Mouse (Mus musculus) embryonic facial prominence, embryonic 15.5 days (tissue): ENCODE data around the gene Ephx3. TPM values are rescaled to one million over a fixed set of nuclear protein-coding genes. Genes with fewer than 3 reads are reported as not detected.
A peak's percentile ranks its signal among the peaks of the same experiment; 100 is the strongest.
"Not testable (repeated sequence)": the region's sequence is repeated elsewhere in the genome, so short reads cannot be mapped to it uniquely, and the experiment has no call there.

ENCODE experiments used
- ATAC-seq: fragments of 200-750 bp; cut with Nextera tagmentation; 2 replicates; pipeline ENCODE4 v1.8.0; 2017; ENCODE audit warnings: low read depth, moderate TSS enrichment; ENCODE audit not compliant: insufficient number of reproducible peaks, low FRiP score, low TSS enrichment
- H3K27ac ChIP-seq: fragments of 300-500 bp; sonication (generic); replicated peaks from 2 replicates; pipeline ENCODE4 v1.5.1; 2015; ENCODE audit warnings: mild to moderate bottlenecking, inconsistent platforms
- H3K27me3 ChIP-seq: fragments of 300-500 bp; sonication (generic); 2 replicates; pipeline ENCODE4 v1.6.1; 2015; ENCODE audit warnings: inconsistent platforms
- H3K36me3 ChIP-seq: fragments of 300-500 bp; sonication (generic); 2 replicates; pipeline ENCODE4 v1.6.1; 2015; ENCODE audit warnings: mild to moderate bottlenecking, inconsistent platforms
- H3K4me1 ChIP-seq: fragments of 300-500 bp; sonication (generic); 2 replicates; pipeline ENCODE4 v1.6.1; 2015; ENCODE audit warnings: inconsistent platforms
- H3K4me2 ChIP-seq: fragments of 300-500 bp; sonication (generic); replicated peaks from 2 replicates; pipeline ENCODE4 v1.6.1; 2015; ENCODE audit warnings: mild to moderate bottlenecking, inconsistent platforms
- H3K4me3 ChIP-seq: fragments of 300-500 bp; sonication (generic); replicated peaks from 2 replicates; pipeline ENCODE4 v1.5.1; 2015; ENCODE audit warnings: mild to moderate bottlenecking, inconsistent platforms
- H3K9ac ChIP-seq: fragments of 300-500 bp; sonication (generic); 2 replicates; pipeline ENCODE4 v1.6.1; 2015; ENCODE audit warnings: inconsistent platforms
- H3K9me3 ChIP-seq: fragments of 300-500 bp; sonication (generic); replicated peaks from 2 replicates; pipeline ENCODE4 v1.6.1; 2016; ENCODE audit warnings: inconsistent platforms
- WGBS: fragments of 180-500 bp; shearing (Covaris S2); methylation state at CpG from one replicate; pipeline ENCODE4 v1.1.7; 2015; 5-methylcytosine and 5-hydroxymethylcytosine counted together
- polyA plus RNA-seq: library from polyadenylated mRNA; unstranded; fragments of >200 nt; fragmentation: Nextera tagmentation; extraction: Ambion mirVana; gene quantifications from 2 replicates; pipeline ENCODE4 v1.2.1, GENCODE M21; 2015

Gene Ephx3
- polyA plus RNA-seq: 10.3 and 11.9 TPM in 2 replicates

- H3K9me3 ChIP-seq: no peaks in the 10 kb centered on the region
- WGBS: 6% methylated on average over 42 of the region's 42 CpGs
These were observed at the start of gene Ephx3 for GRCm38 (mm10) chr17:32188863-32189636. TSS of gene Ephx3 (minus strand) at chr17:32189549.

DNA sequence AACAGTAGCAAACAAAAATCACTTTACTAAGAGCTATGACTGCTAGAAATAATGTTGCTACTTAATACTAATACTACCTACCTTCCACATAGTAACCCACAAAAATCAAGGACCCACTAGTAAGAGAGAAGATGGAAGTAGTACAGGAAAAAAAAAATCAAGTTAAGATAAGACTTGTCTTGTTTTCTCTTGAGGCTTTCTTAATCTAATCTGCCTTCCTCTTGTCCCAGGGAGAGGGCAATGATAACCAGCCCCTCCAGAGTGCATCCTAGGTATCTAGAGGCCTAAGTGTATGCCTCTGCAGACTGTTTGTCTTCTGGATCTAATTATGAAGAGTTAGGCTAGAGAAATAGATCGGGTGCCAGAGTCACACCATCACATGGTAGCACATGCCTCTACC, 49.2 kb upstream of the Ephx3 start:
- Histone ChIP-seq H3K36me3 (peaks cover 5% of the 10 kb centered on the region; the same call in 1 of the 2 replicates), H3K4me3 (no peak overlapping the region), H3K4me2 (no peak overlapping the region), H3K9me3 (no peaks in the 10 kb centered on the region), H3K27me3 (no peaks in the 10 kb centered on the region), H3K9ac (no peak overlapping the region), H3K27ac (no peak overlapping the region), H3K4me1 (peaks cover 24% of the 10 kb centered on the region)
- ATAC-seq: no peak
- 41% methylated on average over 1 of the region's 1 CpGs for WGBS

More at GRCm38 (mm10) chr17:32188863-32189636, at the start of gene Ephx3:
- H3K27me3 ChIP-seq: peaks cover 20% of the 10 kb centered on the region
- H3K9ac ChIP-seq: peak within 1 kb of the TSS; percentile 33; the same call in 1 of the 2 replicates
- H3K4me1 ChIP-seq: peaks cover 18% of the 10 kb centered on the region
- H3K4me2 ChIP-seq: peak within 1 kb of the TSS; percentile 67
- H3K4me3 ChIP-seq: peak within 1 kb of the TSS; percentile 38
- no peaks in the 10 kb centered on the region for H3K36me3 ChIP-seq
- H3K27ac ChIP-seq: peak within 1 kb of the TSS; percentile 58
- no peak for ATAC-seq

- H3K4me1 ChIP-seq: peaks cover 22% of the 10 kb centered on the region
- H3K36me3 ChIP-seq: 0 out of 2 replicates have a peak, but pooled peaks cover 5% of the 10 kb centered on the region
- H3K9me3 ChIP-seq: no peaks in the 10 kb centered on the region
- no peak overlapping the region for H3K4me2 ChIP-seq
- WGBS: 40% methylated on average over 5 of the region's 5 CpGs
- H3K27me3 ChIP-seq: no peaks in the 10 kb centered on the region
- H3K9ac ChIP-seq: no peak overlapping the region
- H3K27ac ChIP-seq: peak overlapping the region; percentile 63; the same call in 1 of the 2 replicates
- ATAC-seq: peak; percentile 61; the same call in 1 of the 2 replicates
- H3K4me3 ChIP-seq: no peak overlapping the region
These were observed 46.3 kb upstream of the Ephx3 start for GRCm38 (mm10) chr17:32235534-32236191.

- H3K9me3 ChIP-seq: no peaks in the 10 kb centered on the region
- no peak overlapping the region for H3K4me2 ChIP-seq
- no peak overlapping the region for H3K4me3 ChIP-seq
- H3K4me1 ChIP-seq: peaks cover 12% of the 10 kb centered on the region
- peaks cover 19% of the 10 kb centered on the region for H3K36me3 ChIP-seq
- no peak overlapping the region for H3K9ac ChIP-seq
- H3K27ac ChIP-seq: no peak overlapping the region
- no peak for ATAC-seq
- no peaks in the 10 kb centered on the region for H3K27me3 ChIP-seq
These were observed 43.8 kb upstream of the Ephx3 start for GRCm38 (mm10) chr17:32233174-32233573.

DNA sequence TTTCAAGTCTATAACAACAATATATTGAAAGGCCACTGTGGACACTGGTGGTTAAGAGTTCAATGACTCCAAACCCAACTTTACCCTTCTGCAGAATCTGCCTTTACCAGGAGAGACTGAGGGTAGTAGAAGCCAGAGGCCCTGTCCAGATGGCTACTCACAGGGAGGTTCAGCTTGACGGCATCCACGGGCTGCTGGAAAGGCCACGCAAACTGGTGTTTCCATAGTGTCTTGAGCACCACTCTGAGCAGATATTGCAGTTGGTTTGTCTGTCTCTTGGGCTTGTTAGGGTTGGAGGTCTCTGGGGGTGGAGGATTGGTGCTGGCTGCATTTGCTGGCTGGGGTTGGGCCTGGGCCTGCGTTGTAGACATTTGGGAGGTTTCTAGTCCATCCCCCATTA, 39.9 kb upstream of the Ephx3 start:
- H3K4me2 ChIP-seq: no peak overlapping the region
- peaks cover 52% of the 10 kb centered on the region for H3K36me3 ChIP-seq
- no peaks in the 10 kb centered on the region for H3K9me3 ChIP-seq
- no peaks in the 10 kb centered on the region for H3K4me1 ChIP-seq
- ATAC-seq: no peak
- H3K27ac ChIP-seq: no peak overlapping the region
- no peak overlapping the region for H3K9ac ChIP-seq
- H3K4me3 ChIP-seq: no peak overlapping the region
- no peaks in the 10 kb centered on the region for H3K27me3 ChIP-seq
- 97% methylated on average over 4 of the region's 4 CpGs for WGBS

DNA sequence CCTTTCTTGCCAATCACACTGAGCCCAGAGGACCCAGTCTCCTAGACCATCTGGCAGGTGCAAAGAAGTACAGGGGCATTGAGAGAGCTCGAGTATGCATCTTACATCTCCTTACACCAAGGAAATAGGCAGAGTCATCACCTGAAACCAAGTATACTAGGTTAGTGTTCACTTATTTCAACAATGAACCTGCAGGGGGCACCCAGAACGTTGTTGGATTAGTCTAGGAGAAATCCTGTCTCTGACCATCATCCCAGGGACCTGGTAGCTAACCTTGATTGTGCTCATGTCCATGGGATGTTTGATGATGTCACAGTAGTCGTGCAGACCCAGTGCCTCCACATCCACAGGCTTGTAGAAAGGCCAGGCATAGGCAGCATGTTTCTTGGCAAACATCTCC, 31.5 kb upstream of the Ephx3 start:
- no peak for ATAC-seq
- Histone ChIP-seq H3K4me2 (no peak overlapping the region), H3K27ac (no peak overlapping the region), H3K36me3 (peaks cover 79% of the 10 kb centered on the region), H3K4me1 (no peaks in the 10 kb centered on the region), H3K4me3 (no peak overlapping the region), H3K27me3 (no peaks in the 10 kb centered on the region), H3K9ac (no peak overlapping the region), H3K9me3 (no peaks in the 10 kb centered on the region)
- 67% methylated on average over 3 of the region's 3 CpGs for WGBS

GRCm38 (mm10) chr17:32215587-32215986, 26.2 kb upstream of the Ephx3 start:
- H3K4me1 ChIP-seq, H3K27ac ChIP-seq, ATAC-seq, H3K4me2 ChIP-seq, H3K9me3 ChIP-seq, H3K27me3 ChIP-seq, H3K9ac ChIP-seq, H3K4me3 ChIP-seq: not testable (repeated sequence)
- 75% methylated on average over 4 of the region's 4 CpGs for WGBS
- peaks cover 75% of the 10 kb centered on the region for H3K36me3 ChIP-seq

- H3K4me3 ChIP-seq, H3K9ac ChIP-seq, H3K9me3 ChIP-seq, ATAC-seq, H3K4me2 ChIP-seq, H3K27ac ChIP-seq, H3K27me3 ChIP-seq: not testable (repeated sequence)
- peaks cover 77% of the 10 kb centered on the region for H3K36me3 ChIP-seq
- 88% methylated on average over 6 of the region's 6 CpGs for WGBS
- H3K4me1 ChIP-seq: peaks cover 42% of the 10 kb centered on the region
These were observed 22.2 kb upstream of the Ephx3 start for GRCm38 (mm10) chr17:32211554-32211953.

GRCm38 (mm10) chr17:32209752-32210151, 20.4 kb upstream of the Ephx3 start:
- Histone ChIP-seq H3K27ac (peak overlapping the region; percentile 72), H3K36me3 (peaks cover 82% of the 10 kb centered on the region), H3K4me1 (peaks cover 43% of the 10 kb centered on the region), H3K9ac (no peak overlapping the region), H3K4me3 (no peak overlapping the region), H3K4me2 (no peak overlapping the region), H3K9me3 (no peaks in the 10 kb centered on the region), H3K27me3 (no peaks in the 10 kb centered on the region)
- ATAC-seq: no peak
- WGBS: 30% methylated on average over 3 of the region's 3 CpGs

DNA sequence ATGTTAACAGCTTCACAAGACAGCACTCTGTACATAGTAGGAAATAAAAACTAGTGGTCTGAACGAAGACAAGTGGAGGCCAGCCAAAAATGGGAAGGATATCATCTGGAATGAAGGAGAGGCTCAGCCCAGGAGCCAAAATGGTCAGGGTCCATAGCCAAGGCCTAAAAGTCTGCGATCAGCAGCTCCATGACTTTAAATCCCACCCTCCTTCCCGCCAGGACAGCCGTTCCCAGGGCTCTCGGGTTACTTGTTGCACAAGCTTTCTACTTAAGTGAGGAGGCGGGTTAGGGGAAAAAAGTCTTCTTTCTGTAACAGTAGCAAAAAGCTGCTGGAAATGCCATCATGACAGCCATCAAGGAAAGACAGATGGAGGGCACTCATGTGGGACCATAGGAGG, 19.8 kb upstream of the Ephx3 start:
- no peak for ATAC-seq
- Histone ChIP-seq H3K4me1 (peaks cover 43% of the 10 kb centered on the region), H3K36me3 (peaks cover 82% of the 10 kb centered on the region)

DNA sequence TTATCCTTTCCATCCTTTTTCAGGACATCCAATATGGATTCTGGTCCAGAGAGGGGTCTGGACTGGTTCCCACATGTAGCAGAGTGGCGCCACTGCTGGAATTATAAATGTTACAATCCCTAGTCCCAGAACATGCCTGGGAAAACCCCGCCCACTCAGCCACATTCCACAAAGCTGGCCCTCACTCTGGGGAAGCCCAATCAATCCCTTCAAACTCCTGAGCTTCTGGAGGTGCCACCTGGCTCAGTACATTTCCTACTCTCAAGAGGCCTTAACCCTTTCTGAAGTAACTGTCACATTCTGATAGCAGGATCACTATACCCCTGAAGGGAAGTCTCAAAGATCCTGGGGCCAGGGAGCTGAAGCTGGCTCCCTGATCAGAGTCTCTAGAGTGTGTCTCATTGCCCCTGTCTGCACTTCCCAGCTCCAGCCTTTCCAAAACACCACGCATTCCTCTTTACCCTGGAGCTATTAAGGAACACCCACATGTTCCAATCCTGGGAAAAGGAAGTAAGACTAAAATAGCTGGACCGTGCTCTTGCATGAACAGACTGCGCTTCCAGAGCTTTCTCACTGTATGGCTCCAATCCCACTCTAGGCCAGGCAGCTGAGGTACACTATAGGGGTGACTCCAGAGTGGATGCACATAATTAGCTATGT, 18.4 kb upstream of the Ephx3 start:
- Histone ChIP-seq H3K36me3 (peaks cover 80% of the 10 kb centered on the region), H3K4me2 (no peak overlapping the region), H3K9me3 (no peaks in the 10 kb centered on the region), H3K9ac (no peak overlapping the region), H3K27ac (peak overlapping the region; percentile 65; the same call in 1 of the 2 replicates), H3K4me3 (no peak overlapping the region), H3K4me1 (peaks cover 43% of the 10 kb centered on the region), H3K27me3 (no peaks in the 10 kb centered on the region)
- WGBS: 40% methylated on average over 5 of the region's 5 CpGs
- peak; percentile 64 for ATAC-seq

More for the DNA sequence above, 19.8 kb upstream of the Ephx3 start:
- no peaks in the 10 kb centered on the region for H3K9me3 ChIP-seq
- WGBS: 35% methylated on average over 6 of the region's 6 CpGs
- H3K9ac ChIP-seq: no peak overlapping the region
- H3K4me3 ChIP-seq: no peak overlapping the region
- no peak overlapping the region for H3K4me2 ChIP-seq
- peak overlapping the region; percentile 72 for H3K27ac ChIP-seq
- H3K27me3 ChIP-seq: no peaks in the 10 kb centered on the region
